Mouse (Mus musculus): ENCODE measurements around the gene Pdcd4. TPM values are rescaled to one million over a fixed set of nuclear protein-coding genes. Genes with fewer than 3 reads are reported as not detected.

The Pdcd4 gene
- 295 and 305 TPM in 2 replicates for total RNA-seq (2015)
- total RNA-seq (2017), result 358 and 441 TPM in 2 replicates

DNA sequence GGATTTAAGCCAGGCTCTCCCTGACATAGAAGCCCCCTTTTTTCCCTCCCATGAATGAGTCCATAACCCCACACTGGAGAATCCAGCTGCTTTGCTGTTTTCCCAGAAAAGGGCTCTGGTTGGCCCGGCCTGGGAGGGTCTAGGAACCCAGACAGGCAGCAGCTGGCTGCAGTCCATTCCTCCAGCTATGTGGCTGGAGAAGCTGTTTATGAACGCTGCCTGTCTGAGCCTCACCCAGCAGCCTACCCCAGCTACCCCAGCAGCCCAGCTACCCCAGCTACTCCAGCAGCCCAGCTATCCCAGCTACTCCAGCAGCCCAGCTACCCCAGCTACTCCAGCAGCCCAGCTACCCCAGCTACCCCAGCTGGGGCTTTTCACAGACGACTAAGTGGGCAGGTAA lies at the start of gene Pdcd4:
Gene Pdcd4, plus strand, starts transcription at position 171 of the 400 bp plus-strand sequence.
- ATAC-seq (replicated peaks; ENCODE audit: poor library complexity), result no peak

DNA sequence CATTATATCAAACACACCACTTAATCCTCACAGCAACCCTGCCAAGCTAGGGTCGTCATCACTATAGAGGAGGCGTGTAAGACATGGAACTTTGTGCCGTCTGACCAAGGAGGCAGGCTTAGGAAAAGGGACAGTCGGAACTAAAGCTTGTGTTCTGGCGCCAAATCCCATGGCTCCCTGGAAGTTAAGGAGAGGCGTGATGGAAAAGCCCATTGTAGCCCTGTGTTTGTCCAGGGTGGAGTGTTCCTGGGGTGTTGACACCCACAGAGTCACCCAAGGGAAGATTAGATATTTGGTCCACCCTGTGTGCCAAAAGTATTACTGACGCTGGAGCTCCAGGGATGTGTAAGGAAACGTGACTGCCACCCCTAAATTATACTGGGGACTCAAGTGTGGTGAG lies 48.1 kb upstream of the Pdcd4 start:
- no peak for ATAC-seq (replicated peaks; ENCODE audit: poor library complexity)

DNA sequence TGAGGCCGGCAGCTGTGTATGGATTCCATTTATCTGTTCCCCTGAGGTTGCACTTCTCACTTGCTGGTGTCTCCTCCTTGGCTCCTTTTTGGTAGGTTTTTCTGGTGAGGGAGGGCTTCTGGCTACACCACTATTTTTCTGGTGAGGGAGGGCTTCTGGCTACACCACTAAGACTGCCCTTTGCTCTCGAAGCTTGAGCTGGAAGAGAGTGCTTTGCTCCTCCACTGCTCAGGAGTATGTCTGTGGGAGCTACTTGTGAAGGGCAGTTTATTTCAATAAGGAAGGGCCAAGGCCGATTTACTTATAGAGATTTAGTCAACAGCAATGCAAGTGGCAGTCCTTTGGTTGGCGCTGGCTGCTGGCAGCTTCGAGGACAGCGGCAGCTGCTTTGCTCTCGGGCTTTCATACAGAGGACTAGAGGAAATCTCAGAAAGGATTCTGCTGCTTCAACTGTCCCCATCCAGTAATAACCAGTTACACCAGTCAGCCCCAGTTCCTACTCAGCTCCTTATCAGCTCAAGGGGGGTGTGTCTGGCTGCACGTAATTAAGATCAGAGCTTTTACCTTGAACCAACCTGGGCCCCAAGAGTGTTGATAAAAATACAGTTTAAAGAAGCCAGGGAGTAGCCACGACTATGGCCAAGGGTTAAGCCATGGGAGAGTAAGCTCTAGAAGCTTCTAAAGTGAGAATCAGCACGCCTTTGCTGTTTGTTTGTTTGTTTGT lies 43.6 kb upstream of the Pdcd4 start:
- peak; percentile 71 for ATAC-seq (replicated peaks; ENCODE audit: poor library complexity)

DNA sequence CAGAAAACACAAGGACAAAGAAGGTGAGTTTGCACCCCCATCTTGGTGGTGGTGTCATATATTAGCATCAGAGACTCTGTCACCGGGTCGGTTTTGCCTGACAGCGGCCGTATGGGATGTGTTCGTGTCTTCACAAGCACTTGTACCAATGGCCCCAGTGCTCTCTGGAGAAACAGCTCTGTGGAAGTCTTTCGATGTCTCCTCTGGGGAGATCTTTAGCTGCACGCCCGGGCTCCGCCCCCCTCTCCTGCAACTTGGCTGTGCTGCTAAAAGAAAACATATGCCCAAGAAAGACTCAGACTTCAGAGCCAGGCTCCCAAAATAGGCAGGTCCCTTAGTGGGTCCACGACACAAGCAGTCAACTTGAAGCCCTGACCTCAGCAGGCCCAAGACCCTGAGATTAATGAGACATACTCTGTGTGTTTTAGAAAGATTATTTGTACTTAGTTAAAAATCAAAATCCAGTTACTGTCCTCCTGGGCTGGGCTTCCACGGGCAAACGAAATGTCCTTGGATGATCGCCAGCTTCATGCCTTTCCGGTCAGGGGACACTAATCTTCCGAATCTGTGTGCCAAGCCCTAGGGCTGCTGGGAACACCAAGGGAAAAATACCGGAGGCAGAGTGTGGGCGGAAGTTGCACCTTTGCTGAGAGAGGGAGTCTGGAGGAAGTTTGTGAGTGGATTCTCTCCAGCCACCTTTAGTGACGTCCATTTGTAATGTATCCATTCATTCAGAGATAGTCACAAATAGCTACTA lies 41.7 kb upstream of the Pdcd4 start:
- no peak for ATAC-seq (replicated peaks; ENCODE audit: poor library complexity)

DNA sequence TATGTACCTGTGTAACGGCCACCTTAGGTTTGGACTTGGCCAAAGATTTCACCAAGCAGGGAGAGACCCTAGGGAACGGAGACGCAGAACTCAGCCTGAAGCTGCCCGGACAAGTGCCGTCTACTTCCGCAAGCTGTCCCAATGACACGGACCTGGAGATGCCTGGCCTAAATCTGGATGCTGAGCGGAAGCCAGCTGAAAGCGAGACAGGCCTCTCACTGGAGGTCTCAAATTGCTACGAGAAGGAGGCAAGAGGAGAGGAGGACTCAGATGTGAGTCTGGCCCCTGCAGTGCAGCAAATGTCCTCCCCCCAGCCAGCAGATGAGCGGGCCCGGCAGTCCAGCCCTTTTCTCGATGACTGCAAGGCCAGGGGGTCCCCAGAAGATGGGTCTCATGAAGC lies 40.7 kb upstream of the Pdcd4 start:
- ATAC-seq (replicated peaks; ENCODE audit: poor library complexity), result no peak

DNA sequence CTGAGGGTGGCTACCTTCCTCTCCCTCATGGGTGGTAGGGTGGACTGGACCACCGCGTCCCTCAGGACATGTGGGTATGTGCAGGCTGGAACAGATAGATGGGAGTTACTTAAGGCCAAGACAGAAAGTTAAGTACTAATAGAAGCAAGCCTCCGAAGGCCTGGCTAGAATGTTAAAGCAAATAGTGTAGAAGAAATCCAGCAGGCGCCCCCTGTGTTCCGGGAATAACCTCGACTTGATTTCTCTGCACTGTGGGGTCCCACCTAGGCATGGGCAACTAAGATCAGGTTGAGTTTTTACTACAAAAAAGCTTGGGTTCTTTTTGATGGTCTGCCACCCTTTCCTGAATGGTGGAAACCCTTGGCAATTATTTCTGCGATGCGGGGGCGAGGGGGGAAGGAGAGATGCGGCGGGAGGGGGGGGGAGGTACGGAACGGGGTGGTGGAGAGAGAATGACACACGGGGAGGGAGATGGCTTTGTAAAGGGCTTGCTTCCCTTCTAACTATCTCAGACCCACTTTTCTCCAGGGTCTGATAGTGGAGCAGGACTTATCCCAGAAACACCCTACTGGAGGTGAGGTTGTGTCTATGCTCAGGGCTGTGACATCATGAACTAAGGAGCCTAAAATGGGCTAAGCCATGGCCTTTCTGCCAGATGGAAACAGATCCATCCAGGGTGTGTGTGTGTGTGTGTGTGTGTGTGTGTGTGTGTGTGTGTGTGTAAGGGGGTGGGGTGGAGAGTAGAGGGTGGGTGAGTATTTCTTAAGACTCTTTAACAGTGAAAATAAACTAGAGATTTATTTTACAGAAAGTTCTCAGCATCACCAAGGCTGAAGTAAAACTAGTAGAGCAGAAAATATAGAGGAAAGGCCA lies 40.0 kb upstream of the Pdcd4 start:
- ATAC-seq (replicated peaks; ENCODE audit: poor library complexity), result no peak

DNA sequence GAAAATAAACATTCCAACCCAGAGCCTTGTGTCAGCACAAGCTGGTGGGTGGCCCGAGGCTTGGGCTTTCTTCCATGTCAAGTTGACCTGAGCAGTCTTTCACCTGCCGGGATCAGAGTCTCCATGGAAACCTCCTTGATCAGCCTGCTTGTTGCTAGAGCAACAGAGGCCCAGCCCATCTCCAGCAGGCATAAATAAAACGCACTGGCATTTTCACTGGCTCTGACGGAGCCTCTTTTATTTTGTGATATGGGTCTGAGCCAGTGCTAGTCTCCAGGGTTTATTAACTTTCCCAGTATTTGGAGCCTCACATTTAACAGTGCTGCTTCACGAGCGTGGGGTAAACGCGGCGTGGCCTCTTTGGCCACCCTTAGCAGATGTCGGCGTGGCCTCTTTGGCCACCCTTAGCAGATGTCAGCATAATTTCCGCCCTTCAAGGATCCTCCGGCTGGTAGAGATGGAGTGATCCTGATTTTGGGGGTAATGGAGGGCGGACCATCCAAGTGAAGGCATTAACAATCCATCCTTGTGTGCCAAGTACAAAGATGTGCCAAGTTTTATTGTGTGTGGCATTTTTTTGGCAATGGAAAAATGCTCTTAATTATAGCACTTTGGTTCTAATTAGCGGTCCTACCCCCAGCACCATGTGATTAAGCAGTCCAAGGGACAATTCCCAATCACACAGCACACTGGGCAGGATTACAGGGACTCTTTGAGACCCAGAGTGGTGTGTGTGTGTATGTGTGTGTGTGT lies 39.2 kb upstream of the Pdcd4 start:
- no peak for ATAC-seq (replicated peaks; ENCODE audit: poor library complexity)

DNA sequence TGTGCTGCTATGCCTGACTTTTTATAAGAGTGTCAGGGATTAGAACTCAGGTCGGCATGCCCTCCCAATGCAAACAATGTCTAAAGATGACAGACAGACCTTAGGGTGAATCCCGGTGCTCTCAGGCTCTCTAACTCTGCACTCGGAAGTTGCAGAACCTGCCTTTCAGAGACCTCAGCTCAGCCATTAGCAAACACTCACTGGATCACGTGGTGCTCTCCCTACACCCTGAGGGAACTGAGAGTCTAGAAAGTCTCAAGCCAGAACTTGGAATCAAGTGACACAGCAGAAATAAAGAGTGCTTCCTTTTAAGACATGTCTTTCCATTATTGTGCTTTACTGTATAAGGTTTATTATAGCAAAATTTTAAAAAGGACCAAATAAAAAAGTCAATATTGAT lies 37.1 kb upstream of the Pdcd4 start:
- ATAC-seq (replicated peaks; ENCODE audit: poor library complexity), result peak; percentile 61

DNA sequence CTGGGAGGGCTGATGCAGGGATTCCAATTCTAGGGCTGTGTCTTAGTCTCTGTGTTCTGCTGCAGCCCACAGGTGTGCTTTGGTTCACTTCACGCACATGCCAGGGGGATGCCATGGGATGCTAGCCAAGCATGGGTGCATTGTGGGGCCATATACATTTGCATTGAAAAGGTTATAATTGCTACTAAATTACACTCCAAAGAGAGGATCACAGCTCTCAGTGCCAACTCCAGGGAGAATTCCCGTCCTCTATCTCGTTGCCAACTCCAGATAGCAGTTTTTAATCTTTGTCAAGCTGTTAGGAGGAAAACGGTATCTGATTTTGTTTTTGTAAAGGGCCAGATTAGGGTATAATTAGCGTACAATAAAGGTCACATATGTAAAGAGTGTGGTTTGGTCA lies 36.2 kb upstream of the Pdcd4 start:
- no peak for ATAC-seq (replicated peaks; ENCODE audit: poor library complexity)

DNA sequence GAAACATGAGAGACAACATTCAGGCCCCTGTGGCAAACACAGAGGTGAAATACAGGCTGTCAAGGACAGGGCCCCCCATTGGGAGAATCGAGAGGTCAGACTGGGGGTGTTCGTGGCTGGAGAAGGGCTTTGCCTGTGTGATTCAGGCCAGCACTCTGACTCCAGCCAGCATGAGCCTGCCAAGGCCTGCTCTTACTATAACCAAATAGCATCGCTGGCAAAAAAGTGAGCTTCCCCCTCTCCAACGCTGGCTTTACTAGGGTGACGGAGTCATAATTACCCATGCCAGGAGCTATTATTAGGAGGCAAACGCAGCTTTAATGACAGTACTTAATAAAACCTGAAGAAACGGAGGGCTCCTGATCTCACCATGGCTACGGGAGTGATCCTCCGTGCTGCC lies 35.2 kb upstream of the Pdcd4 start:
- ATAC-seq (replicated peaks; ENCODE audit: poor library complexity), result no peak

DNA sequence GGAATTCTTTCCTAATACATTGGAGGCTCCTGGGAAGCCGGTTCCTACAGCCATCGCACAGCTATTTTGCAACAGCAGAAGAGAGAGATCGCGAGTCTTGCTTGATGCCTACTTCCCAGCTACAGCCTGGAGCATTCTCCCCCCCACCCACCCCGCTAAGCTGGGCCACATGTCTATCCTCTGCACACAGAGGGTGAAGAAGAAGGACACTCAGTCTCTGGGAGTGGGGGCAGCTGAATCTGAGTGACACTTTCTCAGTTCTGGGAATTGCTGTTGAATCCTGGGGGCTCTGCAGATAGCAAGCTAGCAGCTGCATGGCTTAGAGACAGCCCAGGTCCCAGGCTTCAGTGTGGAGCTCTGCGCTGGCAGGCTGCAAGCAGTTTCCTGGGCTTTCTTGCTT lies 34.1 kb upstream of the Pdcd4 start:
- no peak for ATAC-seq (replicated peaks; ENCODE audit: poor library complexity)

DNA sequence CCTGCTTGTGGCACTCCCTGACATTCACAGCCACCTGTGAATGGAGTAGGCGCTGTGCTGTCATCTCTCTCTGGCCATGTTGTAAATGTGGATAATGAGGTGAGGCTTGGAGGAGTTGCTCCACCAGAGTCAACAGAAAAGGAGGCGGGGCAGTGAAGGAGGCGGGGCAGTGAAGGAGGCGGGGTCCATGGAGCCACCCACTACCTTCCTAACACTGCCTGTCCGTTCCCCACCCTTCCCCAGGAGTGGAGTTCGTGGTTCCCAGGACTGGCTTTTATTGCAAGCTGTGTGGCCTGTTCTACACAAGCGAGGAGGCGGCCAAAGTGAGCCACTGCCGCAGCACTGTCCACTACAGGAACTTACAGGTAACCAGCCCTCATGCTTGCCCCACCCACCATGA lies 32.9 kb upstream of the Pdcd4 start:
- peak; percentile 82 for ATAC-seq (replicated peaks; ENCODE audit: poor library complexity)

DNA sequence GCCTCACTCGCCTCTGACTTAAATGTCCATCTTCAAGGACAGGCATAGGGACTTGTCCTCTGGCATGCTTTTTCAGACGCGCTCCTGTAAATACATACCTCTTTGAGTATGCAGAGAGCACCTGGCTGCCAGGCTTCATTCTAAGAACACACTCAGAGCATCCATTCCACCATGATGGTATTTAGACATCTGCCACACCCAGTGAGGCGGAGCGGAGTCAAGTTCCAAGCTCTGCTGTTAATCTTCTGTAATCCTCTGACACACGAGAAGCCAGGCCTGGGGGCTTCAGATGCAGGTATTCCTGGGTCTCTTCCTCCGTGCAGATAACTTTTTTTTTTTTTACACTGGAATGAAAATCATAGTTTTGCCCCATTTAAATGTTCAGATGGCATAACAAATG lies 32.4 kb upstream of the Pdcd4 start:
- no peak for ATAC-seq (replicated peaks; ENCODE audit: poor library complexity)

DNA sequence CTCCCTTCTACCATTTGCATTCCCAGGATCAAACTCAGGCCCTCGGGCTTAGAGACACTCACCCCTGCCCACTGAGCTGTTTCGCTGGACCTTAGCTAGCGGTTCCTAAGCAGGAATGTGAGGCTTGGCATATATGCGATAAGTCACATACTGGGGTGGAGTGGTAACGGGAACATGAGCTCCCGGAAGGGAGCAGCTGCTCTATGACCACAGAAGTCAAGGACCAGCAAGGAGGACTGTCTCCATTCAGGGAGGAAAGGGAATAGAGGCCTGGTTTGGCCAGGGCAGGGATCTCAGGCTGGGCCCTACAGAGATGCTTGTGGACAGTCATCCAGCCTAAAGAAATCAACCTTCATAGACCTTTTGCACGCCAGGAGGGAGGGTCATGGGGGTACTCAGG lies 30.7 kb upstream of the Pdcd4 start:
- ATAC-seq (replicated peaks; ENCODE audit: poor library complexity), result no peak

DNA sequence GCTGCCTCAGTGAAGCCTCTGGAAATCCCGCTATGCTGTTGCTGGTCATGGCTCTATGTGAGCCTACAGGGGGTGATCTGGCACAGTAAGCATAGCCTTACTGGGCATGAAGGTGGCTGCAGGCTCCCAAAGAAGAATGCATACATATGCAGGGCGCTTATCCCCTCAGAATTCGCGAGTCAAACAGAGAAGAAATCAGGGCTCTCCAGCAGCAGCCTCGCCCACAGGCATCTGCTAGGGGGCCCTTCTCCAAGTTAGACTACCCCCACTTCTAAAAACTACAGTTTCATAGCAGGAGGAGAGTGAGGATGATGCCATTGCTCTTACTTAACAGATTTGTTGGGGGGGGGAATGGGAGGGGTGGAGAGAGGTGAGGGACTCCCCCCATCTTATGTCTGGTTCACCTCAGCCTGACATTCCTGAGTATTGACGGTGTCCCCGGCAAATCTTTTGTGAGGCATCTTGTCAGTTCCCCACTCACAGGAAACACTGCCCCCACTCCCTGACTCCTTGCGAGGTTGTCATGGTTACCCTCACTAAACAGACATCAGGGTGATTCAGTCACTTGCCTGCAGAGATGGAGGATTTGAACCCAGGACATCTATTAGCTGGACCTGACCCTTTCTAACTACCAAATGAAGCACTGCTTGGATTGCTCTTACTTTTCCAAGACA lies 29.3 kb upstream of the Pdcd4 start:
- no peak for ATAC-seq (replicated peaks; ENCODE audit: poor library complexity)

DNA sequence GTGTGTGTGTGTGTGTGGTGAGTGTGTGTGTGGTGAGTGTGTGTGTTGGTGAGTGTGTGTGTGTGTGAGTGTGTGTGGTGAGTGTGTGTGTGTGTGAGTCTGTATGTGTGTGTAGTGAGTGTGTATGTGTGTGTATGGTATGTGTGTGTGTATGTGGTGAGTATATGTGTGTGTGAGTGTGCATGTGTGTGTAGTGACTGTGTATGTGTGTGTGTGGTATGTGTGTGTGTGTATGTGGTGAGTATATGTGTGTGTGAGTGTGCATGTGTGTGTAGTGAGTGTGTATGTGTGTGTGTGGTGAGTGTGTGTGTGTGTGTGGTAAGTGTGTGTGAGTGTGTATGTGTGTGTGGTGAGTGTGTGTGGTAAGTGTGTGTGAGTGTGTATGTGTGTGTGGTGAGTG lies 24.8 kb upstream of the Pdcd4 start:
- ATAC-seq (replicated peaks; ENCODE audit: poor library complexity), result no peak

DNA sequence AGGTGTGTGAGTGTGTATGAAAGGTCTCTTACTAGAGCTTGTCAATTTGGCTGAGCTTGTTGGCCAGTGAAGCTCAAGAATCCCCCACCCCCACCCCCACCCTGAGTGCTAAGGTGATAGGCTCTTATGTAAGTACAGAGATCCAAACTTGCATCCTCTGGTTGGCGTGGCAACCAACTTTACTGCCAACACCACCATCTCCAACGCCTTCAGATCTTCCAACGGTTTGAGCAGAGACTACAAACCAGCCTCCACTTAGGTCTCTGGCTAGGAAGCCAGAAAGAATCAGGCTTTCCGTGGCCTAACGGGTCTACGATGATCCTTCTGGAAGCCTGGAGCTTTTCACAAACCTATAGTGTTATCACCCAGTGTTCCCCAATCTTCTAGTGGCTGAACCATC lies 23.9 kb upstream of the Pdcd4 start:
- ATAC-seq (replicated peaks; ENCODE audit: poor library complexity), result no peak

DNA sequence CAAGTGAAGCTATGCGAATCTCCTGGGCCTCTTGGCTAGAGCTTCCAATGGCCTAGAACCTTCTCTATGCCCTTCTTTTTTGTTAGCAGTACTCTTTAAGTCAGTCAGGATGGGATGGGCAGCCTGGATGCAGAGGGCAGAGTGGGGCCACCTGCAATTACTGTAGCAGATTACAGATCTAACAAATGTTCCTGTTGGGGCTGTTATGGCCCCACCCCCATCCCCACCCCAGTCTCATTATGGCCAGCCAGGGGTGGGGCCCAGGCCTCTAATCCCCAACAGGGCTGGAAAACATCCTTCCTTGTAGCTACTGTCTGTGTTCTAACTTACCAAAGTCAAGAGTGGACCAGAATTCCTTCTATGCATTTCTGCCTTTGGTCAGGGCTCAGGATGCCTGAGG lies 23.2 kb upstream of the Pdcd4 start:
- no peak for ATAC-seq (replicated peaks; ENCODE audit: poor library complexity)

DNA sequence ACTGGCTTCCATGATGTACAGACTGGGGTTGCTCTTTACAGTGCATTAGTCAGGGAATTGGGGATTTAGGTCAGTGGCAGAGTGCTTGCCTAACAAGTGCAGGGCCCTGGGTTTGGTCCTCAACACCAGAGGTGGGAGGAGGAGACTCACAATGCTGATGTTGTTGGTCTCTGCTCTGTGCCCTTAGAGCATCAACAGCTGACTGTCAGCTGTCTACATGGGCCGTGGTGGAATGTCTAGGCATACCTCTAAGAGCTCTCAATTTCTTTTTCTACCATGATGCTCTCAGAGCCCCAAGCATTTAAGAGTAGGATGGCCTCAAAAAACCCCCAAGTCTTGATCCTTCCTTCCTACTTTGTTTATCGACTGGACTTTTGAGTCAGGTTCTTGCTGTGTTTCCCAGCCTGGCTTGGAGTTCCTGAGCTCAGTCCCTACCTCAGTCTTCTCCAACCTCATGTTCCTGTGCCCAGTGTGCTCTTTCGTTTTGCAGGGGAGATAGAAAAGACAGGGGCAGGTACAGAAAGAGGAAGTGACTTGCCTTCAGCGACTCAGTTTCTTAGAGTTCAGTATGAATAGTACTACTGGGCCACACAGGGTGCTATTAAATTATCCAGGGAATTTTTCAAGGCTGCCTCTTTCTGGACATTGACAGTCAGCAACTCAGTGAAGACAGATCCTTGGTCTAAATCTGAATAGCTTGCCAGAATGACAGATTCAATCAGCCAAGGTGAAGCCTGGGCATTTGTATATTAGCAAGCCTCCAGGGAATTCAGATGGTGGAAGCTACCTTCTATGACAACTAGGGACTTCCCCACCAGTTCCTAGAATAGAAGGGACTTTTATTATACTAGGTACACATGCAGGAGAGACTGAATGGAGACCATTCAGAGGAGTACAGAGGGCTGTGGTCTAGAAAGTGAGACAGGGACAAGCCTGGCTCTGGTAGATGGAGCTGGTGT lies 22.3 kb upstream of the Pdcd4 start:
- ATAC-seq (replicated peaks; ENCODE audit: poor library complexity), result peak; percentile 75
